Mouse (Mus musculus): ENCODE data around the gene Rbm33. TPM values are rescaled to one million over a fixed set of nuclear protein-coding genes. Genes with fewer than 3 reads are reported as not detected.

Gene Rbm33
- 7.4 and 8.6 TPM in 2 replicates for polyA plus RNA-seq (2015; fragmentation: Nextera tagmentation; extraction: Ambion mirVana)

GRCm38 (mm10) chr5:28316722-28317245 lies at the start of gene Rbm33:
Rbm33 (plus strand) TSS chr5:28317121.
- Histone ChIP-seq H3K36me3 (ENCODE audit: insufficient read depth, low read length) (no peaks in the 10 kb centered on the region), H3K4me2 (replicated peaks; ENCODE audit: low read depth, low read length) (peak within 1 kb of the TSS; percentile 69), H3K9ac (replicated peaks; ENCODE audit: low read depth) (peak within 1 kb of the TSS; percentile 99), H3K4me1 (ENCODE audit: insufficient read depth, low read depth, low read length) (0 out of 2 replicates have a peak, but pooled peaks cover 3% of the 10 kb centered on the region), H3K9me3 (ENCODE audit: low read length) (no peaks in the 10 kb centered on the region), H3K27ac (ENCODE audit: low read length) (peak within 1 kb of the TSS; percentile 100), H3K27me3 (replicated peaks; ENCODE audit: insufficient read depth, low read length) (no peaks in the 10 kb centered on the region), H3K4me3 (ENCODE audit: low read depth, low read length) (peak within 1 kb of the TSS; percentile 81)
- peak; percentile 94 for DNase-seq (ENCODE audit: low spot score)
- TF ChIP-seq EP300 (IDR thresholded peaks at IDR 0.05) (no peak), CTCF (IDR thresholded peaks at IDR 0.05) (peak; percentile 34; the same call in 1 of the 2 replicates)
- WGBS, result under 1% methylated on average over 63 of the region's 76 CpGs
- peak; percentile 94 for ATAC-seq

DNA sequence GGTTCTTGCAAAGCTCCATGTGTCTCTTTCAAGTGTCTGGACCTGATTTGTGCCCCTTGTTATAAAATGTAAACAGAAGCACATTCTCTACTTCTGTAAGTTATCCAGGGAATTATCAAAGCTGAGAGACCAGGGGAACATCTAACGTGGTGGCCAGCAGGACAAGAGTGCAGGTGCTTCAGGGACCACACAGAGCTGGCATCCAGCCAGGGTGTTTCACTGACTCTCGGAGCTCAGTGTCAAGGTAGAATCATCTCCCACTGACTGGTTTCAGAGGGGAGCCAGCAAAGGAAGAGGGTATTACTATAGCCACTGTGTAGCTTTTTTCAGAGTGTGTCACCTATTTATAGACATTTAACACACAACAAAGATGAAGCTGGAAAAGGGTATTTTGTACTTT lies 49.3 kb upstream of the Rbm33 start:
- DNase-seq (ENCODE audit: low spot score) (no peak), ATAC-seq (no peak)
- Histone ChIP-seq H3K27ac (ENCODE audit: low read length) (no peak overlapping the region), H3K36me3 (ENCODE audit: insufficient read depth, low read length) (no peaks in the 10 kb centered on the region), H3K9me3 (ENCODE audit: low read length) (no peaks in the 10 kb centered on the region), H3K4me2 (replicated peaks; ENCODE audit: low read depth, low read length) (no peak overlapping the region), H3K9ac (replicated peaks; ENCODE audit: low read depth) (no peak overlapping the region), H3K27me3 (replicated peaks; ENCODE audit: insufficient read depth, low read length) (no peaks in the 10 kb centered on the region), H3K4me1 (ENCODE audit: insufficient read depth, low read depth, low read length) (no peaks in the 10 kb centered on the region), H3K4me3 (ENCODE audit: low read depth, low read length) (no peak overlapping the region)
- WGBS, result 13% methylated on average over 2 of the region's 2 CpGs
- TF ChIP-seq CTCF (IDR thresholded peaks at IDR 0.05) (no peak), EP300 (IDR thresholded peaks at IDR 0.05) (no peak)

GRCm38 (mm10) chr5:28269469-28269991 lies 47.4 kb upstream of the Rbm33 start:
- WGBS, result 12% methylated on average over 6 of the region's 6 CpGs
- ATAC-seq, result peak; percentile 91
- no peaks in the 10 kb centered on the region for H3K36me3 ChIP-seq (ENCODE audit: insufficient read depth, low read length)
- H3K4me3 ChIP-seq (ENCODE audit: low read depth, low read length), result no peak overlapping the region
- H3K4me1 ChIP-seq (ENCODE audit: insufficient read depth, low read depth, low read length), result no peaks in the 10 kb centered on the region
- no peaks in the 10 kb centered on the region for H3K27me3 ChIP-seq (replicated peaks; ENCODE audit: insufficient read depth, low read length)
- H3K27ac ChIP-seq (ENCODE audit: low read length), result no peak overlapping the region
- no peak for TF ChIP-seq EP300 (IDR thresholded peaks at IDR 0.05)
- no peak for TF ChIP-seq CTCF (IDR thresholded peaks at IDR 0.05)
- H3K9me3 ChIP-seq (ENCODE audit: low read length), result no peaks in the 10 kb centered on the region
- H3K4me2 ChIP-seq (replicated peaks; ENCODE audit: low read depth, low read length), result peak overlapping the region; percentile 0; the same call in 1 of the 2 replicates
- H3K9ac ChIP-seq (replicated peaks; ENCODE audit: low read depth), result no peak overlapping the region
- peak; percentile 85 for DNase-seq (ENCODE audit: low spot score)

- no peak overlapping the region for H3K4me3 ChIP-seq (ENCODE audit: low read depth, low read length)
- no peaks in the 10 kb centered on the region for H3K36me3 ChIP-seq (ENCODE audit: insufficient read depth, low read length)
- no peaks in the 10 kb centered on the region for H3K27me3 ChIP-seq (replicated peaks; ENCODE audit: insufficient read depth, low read length)
- no peak for TF ChIP-seq EP300 (IDR thresholded peaks at IDR 0.05)
- TF ChIP-seq CTCF (IDR thresholded peaks at IDR 0.05), result no peak
- H3K4me1 ChIP-seq (ENCODE audit: insufficient read depth, low read depth, low read length), result no peaks in the 10 kb centered on the region
- H3K27ac ChIP-seq (ENCODE audit: low read length), result no peak overlapping the region
- DNase-seq (ENCODE audit: low spot score), result no peak
- no peak overlapping the region for H3K9ac ChIP-seq (replicated peaks; ENCODE audit: low read depth)
- H3K4me2 ChIP-seq (replicated peaks; ENCODE audit: low read depth, low read length), result no peak overlapping the region
- no peaks in the 10 kb centered on the region for H3K9me3 ChIP-seq (ENCODE audit: low read length)
- no peak for ATAC-seq
- 55% methylated on average over 2 of the region's 2 CpGs for WGBS
Measured at GRCm38 (mm10) chr5:28272836-28273235, 44.1 kb upstream of the Rbm33 start.

DNA sequence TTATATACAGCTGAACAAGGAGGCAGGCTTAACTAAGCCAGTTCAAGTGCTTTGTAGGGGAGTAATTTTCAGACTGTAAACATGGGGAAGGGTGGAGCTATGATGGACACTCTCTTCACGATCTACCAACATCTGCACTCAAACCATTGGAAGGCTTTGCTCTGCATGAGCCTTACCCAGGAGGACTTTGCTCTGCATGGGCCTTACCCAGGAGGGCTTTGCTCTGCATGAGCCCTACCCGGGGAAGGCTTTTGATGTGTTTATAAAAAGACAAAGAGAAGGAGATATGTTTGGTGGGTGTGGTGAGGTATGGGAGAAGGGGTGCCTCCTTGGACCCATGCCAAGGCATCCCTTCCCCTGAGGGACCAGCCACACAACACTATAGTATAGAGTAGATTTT lies 39.6 kb upstream of the Rbm33 start:
- no peak overlapping the region for H3K9ac ChIP-seq (replicated peaks; ENCODE audit: low read depth)
- H3K9me3 ChIP-seq (ENCODE audit: low read length), result no peaks in the 10 kb centered on the region
- ATAC-seq (no peak), DNase-seq (ENCODE audit: low spot score) (no peak)
- H3K4me3 ChIP-seq (ENCODE audit: low read depth, low read length), result no peak overlapping the region
- no peak for TF ChIP-seq CTCF (IDR thresholded peaks at IDR 0.05)
- H3K4me1 ChIP-seq (ENCODE audit: insufficient read depth, low read depth, low read length), result no peaks in the 10 kb centered on the region
- H3K27me3 ChIP-seq (replicated peaks; ENCODE audit: insufficient read depth, low read length), result no peaks in the 10 kb centered on the region
- no peak overlapping the region for H3K27ac ChIP-seq (ENCODE audit: low read length)
- H3K4me2 ChIP-seq (replicated peaks; ENCODE audit: low read depth, low read length), result no peak overlapping the region
- no peaks in the 10 kb centered on the region for H3K36me3 ChIP-seq (ENCODE audit: insufficient read depth, low read length)
- WGBS, result 50% methylated on average over 2 of the region's 2 CpGs

DNA sequence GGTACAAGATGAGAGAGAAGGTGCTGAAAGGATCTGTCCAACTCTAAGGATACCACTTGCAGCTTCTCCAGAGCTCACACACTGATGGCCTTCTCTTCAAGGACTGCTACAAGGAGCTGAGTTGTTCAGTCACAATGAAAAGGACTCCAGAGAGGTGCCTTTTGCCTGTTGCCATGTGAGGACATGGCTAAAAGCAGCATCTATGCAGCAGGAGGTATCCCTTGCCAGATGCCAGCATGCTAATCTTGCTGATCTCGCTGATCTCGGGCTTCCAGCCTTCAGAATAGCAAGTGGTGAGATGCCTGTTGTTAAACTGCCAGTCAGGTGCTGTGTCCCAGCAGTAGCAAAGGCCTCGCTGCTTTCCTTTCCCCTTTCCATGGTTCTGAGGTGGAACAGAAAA lies 27.8 kb upstream of the Rbm33 start:
- no peak overlapping the region for H3K9ac ChIP-seq (replicated peaks; ENCODE audit: low read depth)
- no peaks in the 10 kb centered on the region for H3K27me3 ChIP-seq (replicated peaks; ENCODE audit: insufficient read depth, low read length)
- H3K27ac ChIP-seq (ENCODE audit: low read length), result no peak overlapping the region
- H3K9me3 ChIP-seq (ENCODE audit: low read length), result no peaks in the 10 kb centered on the region
- TF ChIP-seq CTCF (IDR thresholded peaks at IDR 0.05) (no peak), EP300 (IDR thresholded peaks at IDR 0.05) (no peak)
- H3K4me1 ChIP-seq (ENCODE audit: insufficient read depth, low read depth, low read length), result no peaks in the 10 kb centered on the region
- no peak overlapping the region for H3K4me3 ChIP-seq (ENCODE audit: low read depth, low read length)
- DNase-seq (ENCODE audit: low spot score) (no peak), ATAC-seq (no peak)
- WGBS, result 55% methylated on average over 3 of the region's 3 CpGs
- H3K36me3 ChIP-seq (ENCODE audit: insufficient read depth, low read length), result no peaks in the 10 kb centered on the region
- no peak overlapping the region for H3K4me2 ChIP-seq (replicated peaks; ENCODE audit: low read depth, low read length)
